Mouse (Mus musculus) bone marrow macrophage, adult 2 months (primary cell): Measurements from ENCODE around the gene Ror1. TPM values are rescaled to one million over a fixed set of nuclear protein-coding genes. Genes with fewer than 3 reads are reported as not detected.

Experiments used
- H3K27ac ChIP-seq: 2 replicates; pipeline ENCODE4 v1.5.1; 2012; ENCODE audit warnings: low read depth, low read length; ENCODE audit not compliant: insufficient read depth
- H3K4me1 ChIP-seq: 2 replicates; pipeline ENCODE4 v1.6.1; 2012; ENCODE audit warnings: low read length; ENCODE audit not compliant: control insufficient read depth, insufficient read depth
- H3K4me3 ChIP-seq: 2 replicates; pipeline ENCODE4 v1.5.1; 2012; ENCODE audit warnings: mild to moderate bottlenecking, low read length, moderate library complexity; ENCODE audit not compliant: insufficient read depth
- CTCF ChIP-seq: IDR thresholded peaks from 2 replicates; pipeline ENCODE4 v1.5.1; 2012; ENCODE audit warnings: low read depth, mild to moderate bottlenecking, low read length, moderate library complexity
- POLR2A ChIP-seq: IDR thresholded peaks from 2 replicates; pipeline ENCODE4 v1.6.1; 2012; ENCODE audit warnings: mild to moderate bottlenecking, low read depth, low read length, borderline replicate concordance
- polyA plus RNA-seq: library from polyadenylated mRNA; stranded (reverse); fragments of >200 nt; gene quantifications from 2 replicates; pipeline ENCODE4 v1.2.4, GENCODE M21; 2012; ENCODE audit not compliant: missing spikeins, insufficient read depth, insufficient read length

The Ror1 gene
- polyA plus RNA-seq, 1 experiment = not detected

- no peak overlapping the region for H3K27ac ChIP-seq
- TF ChIP-seq POLR2A (no peak), CTCF (no peak)
- no peak overlapping the region for H3K4me3 ChIP-seq
- no peaks in the 10 kb centered on the region for H3K4me1 ChIP-seq
These were observed 55.2 kb downstream of the Ror1 start for GRCm38 (mm10) chr4:100150797-100151196.

- Histone ChIP-seq H3K4me1 (no peaks in the 10 kb centered on the region), H3K27ac (no peak overlapping the region), H3K4me3 (no peak overlapping the region)
- TF ChIP-seq CTCF (no peak), POLR2A (no peak)
These were observed 59.1 kb downstream of the Ror1 start for GRCm38 (mm10) chr4:100154560-100155130.

GRCm38 (mm10) chr4:100155731-100156130 lies 60.1 kb downstream of the Ror1 start:
- TF ChIP-seq CTCF = no peak
- TF ChIP-seq POLR2A = no peak
- Histone ChIP-seq H3K4me3 (no peak overlapping the region), H3K4me1 (no peaks in the 10 kb centered on the region), H3K27ac (no peak overlapping the region)

- no peaks in the 10 kb centered on the region for H3K4me1 ChIP-seq
- TF ChIP-seq CTCF (no peak), POLR2A (no peak)
- H3K27ac ChIP-seq = no peak overlapping the region
- H3K4me3 ChIP-seq = no peak overlapping the region
These were observed 62.8 kb downstream of the Ror1 start for GRCm38 (mm10) chr4:100158401-100158800.

DNA sequence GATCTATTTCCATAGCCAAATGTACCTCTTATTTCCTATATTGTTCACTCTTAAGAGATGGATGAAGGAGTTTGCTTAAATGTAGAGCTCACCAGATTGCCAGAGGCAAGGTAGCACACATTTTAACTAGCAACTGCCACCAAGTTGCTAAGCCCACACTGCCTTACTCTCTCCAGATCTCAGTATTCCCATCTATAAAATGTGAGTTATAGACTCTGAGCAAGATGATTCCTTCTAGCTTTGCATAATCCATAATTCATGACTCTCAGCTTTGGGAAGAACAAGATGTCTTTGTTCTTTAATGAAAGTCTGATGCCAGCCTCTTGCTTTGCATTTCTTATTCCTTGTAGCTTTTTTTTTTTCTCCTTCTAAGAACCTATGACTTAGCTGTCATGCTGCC lies 64.6 kb downstream of the Ror1 start:
- TF ChIP-seq CTCF = no peak
- no peak for TF ChIP-seq POLR2A

GRCm38 (mm10) chr4:100165790-100166189 lies 70.2 kb downstream of the Ror1 start:
- no peak overlapping the region for H3K27ac ChIP-seq
- no peaks in the 10 kb centered on the region for H3K4me1 ChIP-seq
- TF ChIP-seq POLR2A (no peak), CTCF (no peak)
- no peak overlapping the region for H3K4me3 ChIP-seq

More for the DNA sequence above, 64.6 kb downstream of the Ror1 start:
- no peak overlapping the region for H3K4me3 ChIP-seq
- no peaks in the 10 kb centered on the region for H3K4me1 ChIP-seq
- H3K27ac ChIP-seq = no peak overlapping the region

DNA sequence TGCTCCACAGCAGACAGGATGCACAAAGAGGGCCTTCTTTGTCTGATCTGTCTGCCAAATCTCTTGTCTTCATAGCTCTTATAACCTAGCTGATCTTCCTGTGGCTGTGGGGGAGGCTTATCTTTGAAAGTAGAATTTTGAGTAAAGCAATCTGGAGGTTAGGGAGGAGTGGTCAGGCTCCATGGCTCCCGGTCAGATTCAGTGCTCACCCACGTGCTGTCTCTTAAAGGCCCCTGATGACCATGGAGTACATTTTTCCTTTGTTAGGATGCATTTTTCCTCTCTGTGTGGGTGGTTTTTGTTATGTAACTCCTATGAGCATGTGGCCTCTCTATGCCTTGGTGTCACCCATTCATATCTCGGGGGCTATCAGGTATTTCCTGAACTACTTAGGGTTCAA lies 71.3 kb downstream of the Ror1 start:
- Histone ChIP-seq H3K4me1 (no peaks in the 10 kb centered on the region), H3K4me3 (no peak overlapping the region), H3K27ac (no peak overlapping the region)
- TF ChIP-seq CTCF = no peak
- TF ChIP-seq POLR2A = no peak

GRCm38 (mm10) chr4:100169683-100170082 lies 74.1 kb downstream of the Ror1 start:
- no peaks in the 10 kb centered on the region for H3K4me1 ChIP-seq
- TF ChIP-seq CTCF = no peak
- no peak for TF ChIP-seq POLR2A
- no peak overlapping the region for H3K4me3 ChIP-seq
- no peak overlapping the region for H3K27ac ChIP-seq

GRCm38 (mm10) chr4:100170161-100170650 lies 74.6 kb downstream of the Ror1 start:
- TF ChIP-seq CTCF = no peak
- TF ChIP-seq POLR2A = no peak
- no peak overlapping the region for H3K4me3 ChIP-seq
- no peaks in the 10 kb centered on the region for H3K4me1 ChIP-seq
- H3K27ac ChIP-seq = no peak overlapping the region

DNA sequence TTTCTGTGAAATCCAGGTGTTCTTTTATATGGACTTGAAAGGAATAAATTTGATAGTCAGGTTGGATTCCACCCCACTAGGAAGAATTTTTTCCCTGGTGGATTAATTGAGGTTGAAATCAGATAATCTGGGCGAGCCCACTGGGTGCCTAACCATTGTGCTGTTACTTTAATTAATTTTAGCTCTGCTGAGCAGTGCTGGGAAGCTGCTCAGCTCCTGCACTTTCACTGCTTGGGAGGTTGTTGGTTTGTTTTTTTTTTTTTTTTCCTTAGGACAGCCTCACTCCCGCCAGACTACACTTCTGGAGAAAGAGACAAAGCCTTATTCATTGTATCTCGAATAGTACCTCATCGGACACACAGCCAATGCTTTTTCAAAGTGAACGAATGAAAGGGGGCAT lies 75.2 kb downstream of the Ror1 start:
- Histone ChIP-seq H3K27ac (no peak overlapping the region), H3K4me3 (no peak overlapping the region)

More for the DNA sequence above, 75.2 kb downstream of the Ror1 start:
- no peaks in the 10 kb centered on the region for H3K4me1 ChIP-seq
- TF ChIP-seq CTCF = no peak
- TF ChIP-seq POLR2A = no peak
